Mouse (Mus musculus) telencephalon, adult 2 months (tissue): ENCODE measurements around the gene Zmynd8.

Experiments used
- DNase-seq: peaks from one replicate; pipeline ENCODE4 v3.0.0-alpha.2; 2011; ENCODE audit warnings: low read depth, low spot score

Zmynd8 gene

DNA sequence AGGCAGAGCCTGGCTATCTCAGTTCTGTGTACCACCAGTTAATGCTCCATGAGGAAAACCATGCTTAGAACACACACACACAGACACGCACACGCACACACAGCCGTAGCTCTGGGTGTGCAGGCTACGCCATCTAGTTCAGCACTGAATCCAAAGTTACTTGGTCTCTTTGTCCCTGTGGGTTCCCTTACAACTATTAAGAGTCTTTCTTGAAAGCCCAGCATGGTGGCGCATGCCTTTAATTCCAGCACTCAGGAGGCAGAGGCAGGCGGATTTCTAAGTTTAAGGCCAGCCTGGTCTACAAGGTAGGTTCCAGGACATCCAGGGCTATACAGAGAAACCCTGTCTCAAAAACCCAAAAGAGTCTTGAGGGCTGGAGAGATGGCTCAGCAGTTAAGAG is 38.4 kb downstream of the Zmynd8 start:
- no peak for DNase-seq

DNA sequence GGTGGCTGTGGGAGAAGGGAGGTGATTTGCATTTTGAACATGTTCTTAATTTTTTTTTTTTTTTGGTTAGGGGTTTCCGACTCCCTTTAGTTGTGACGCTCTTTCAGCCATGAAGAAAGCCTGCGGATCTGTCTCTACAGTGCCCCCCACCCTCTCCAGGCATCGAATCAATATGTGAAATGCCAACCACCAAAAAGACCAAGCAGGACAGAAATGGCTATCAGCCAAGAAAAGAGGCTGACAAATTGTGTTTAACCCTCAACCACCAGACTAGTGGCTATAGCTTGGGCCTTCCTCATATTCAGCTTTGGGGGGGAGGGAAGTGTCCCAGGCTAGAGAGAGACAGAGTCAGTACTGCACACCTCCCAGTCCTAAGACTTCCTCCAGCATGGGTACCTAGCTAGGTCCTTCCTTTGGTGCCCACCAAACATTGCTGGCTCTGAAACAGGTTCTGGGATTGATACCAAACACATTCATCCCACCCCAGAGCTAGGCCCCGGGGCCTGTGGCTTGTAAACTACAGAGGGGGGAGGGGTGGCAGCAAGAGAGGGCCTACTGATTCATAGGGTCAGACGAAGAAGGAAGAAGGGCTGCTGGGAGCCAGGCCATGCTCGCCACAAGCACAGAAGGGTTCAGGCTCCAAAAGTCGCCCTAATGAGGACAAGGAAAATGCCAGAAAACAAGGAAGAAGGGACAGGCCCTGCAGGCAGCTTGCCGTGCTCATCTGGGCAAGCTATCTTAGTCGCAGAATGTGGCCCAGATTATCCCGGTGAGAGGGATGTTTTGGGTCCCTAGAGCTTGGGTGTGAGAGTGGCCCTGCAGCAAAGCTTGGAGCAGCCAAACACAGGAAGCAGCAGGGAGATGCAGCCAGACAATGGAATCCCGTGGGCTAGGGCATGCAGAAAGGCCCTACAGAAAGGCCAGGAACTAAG is 40.1 kb downstream of the Zmynd8 start:
- DNase-seq, result no peak

DNA sequence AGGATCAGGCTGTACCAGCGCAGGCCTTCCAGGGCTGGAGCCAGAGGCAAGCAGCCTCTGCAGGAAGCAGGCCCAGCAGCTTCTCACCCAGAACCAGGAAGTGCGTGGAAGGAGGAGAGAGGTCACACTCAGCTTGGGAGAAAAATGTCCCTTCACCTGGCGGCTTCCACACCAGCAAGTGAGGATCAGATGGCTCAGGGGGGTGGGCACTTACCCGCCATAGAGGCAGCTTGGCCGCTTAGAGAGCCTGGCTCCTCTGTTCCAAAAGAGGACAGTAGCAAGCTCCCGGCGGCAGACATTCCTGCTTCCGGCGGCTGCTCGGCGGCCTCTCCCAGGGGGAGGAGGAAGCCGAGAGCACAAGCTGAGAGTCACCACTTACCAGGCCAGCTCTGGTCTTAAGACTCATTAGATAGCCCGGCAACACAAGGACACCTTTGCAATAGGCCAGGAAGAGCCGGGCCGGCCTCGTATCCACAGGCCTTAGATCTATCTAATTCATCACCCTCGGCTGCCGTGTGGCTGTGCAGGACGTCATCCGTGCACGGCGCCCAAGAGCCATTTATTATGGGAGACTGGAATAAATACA is 40.9 kb downstream of the Zmynd8 start:
- no peak for DNase-seq

DNA sequence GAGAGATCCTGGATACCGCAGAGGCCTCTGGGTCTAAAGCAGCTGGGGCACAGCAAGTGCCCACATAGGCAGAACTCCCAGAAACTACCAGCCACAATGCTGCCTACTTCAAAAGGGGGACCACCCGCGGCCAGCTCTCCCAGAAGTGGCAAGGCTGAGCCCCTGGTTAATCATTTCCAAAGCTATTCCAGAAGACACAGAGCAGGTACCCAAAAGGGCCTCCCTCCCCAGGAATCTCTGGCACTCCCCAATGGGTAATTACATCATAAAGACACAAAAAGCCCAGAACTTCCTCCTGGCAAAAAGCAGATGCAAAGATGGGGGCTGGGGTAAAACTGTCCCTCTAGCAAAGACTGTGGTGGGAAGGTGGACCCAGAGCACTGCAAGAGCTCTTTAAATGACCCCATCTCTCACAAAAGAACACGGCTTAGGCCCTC is 41.4 kb downstream of the Zmynd8 start:
- no peak for DNase-seq

DNA sequence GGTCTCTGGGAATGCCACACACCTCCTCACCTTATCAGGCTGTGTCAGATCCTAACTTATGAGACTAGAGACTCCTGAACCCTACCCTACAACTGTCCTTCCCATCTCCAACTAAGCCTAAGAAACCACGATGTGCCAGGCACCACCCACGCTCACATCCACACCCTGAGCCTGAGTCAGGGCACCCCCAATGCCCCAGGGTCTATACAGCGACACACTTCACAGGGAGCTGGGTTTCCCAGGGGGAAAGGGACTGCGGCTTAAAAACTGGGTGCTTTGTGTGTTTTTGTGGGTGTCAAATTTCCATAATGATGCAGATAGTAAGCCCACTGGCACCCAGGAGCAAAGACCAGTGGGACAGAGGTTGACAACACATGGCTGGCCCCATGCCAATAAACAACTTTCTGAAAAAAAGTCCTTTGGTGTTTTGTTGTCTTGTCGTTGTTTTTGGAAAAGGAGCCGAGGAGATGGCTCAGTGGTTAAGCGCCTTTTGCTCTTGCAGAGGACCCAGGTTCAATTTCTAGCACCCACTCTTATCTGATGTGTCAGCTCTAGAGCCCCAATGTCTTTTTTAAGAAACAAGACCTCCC is 42.1 kb downstream of the Zmynd8 start:
- DNase-seq, result no peak

DNA sequence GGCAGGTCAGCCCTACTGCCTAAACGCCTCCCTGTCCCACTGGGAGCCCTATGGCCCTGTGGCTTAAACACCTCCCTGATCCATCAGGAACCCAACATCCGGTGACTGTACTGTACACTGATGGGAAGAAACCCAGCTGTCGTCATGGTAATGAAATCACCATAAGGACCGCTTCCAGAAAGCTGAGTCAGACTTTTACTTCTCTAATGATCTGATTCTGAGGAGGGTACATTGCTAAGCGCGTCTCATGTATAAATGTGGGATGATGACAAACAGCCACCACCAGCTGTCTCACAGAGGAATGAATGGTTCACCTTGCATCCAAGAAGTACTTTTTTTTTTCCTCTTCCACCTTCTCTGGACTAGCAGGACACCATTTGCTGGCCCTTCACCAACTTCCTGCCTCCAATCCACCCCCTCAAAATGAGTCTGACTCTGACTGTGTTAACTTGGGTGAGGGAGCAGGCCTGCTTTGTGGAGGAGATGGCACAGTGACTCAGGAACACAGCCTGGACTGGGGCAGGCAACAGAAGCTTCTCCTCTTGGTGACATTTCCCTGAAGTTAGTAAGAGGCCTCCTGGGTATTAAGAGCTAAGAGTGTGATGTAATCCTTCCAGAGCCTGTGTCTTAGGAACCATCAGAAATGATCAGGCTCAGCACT is 43.0 kb downstream of the Zmynd8 start:
- peak; percentile 91 for DNase-seq

DNA sequence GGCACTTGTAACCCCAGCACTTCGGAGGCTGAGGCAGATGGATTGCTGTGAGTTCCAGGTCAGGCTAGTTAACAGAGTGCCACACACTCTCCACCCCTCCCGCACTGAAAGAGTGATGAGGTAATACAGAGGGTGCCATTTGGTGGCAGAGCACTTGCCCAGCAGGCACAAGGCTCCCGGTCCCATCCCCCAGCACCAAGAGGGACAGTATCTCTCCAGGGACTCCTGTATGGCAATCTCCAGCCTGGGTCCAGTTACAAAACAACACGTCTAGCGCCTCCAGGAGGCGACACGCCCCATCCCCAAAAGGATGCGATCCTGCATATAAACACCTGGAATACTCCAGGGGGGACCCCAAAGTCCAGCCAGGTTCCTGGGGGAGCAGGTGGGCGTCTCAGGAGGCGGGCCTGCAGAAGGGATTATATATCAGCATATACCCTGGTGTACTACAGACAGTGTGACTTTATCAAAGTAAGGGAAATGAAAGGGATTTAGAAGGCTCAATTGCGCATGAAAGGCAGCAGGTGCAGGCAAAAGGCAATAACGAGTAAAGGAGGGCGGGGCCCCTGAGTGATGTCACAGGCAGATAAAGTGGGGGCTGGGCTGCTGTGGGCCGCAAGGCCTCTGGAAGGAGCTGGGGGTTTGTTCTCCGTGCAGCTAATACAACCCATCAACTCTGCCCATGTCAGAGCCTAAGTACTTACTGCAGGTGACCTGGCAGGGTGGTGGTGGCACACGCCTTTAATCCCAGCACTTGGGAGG is 44.4 kb downstream of the Zmynd8 start:
- DNase-seq, result no peak

DNA sequence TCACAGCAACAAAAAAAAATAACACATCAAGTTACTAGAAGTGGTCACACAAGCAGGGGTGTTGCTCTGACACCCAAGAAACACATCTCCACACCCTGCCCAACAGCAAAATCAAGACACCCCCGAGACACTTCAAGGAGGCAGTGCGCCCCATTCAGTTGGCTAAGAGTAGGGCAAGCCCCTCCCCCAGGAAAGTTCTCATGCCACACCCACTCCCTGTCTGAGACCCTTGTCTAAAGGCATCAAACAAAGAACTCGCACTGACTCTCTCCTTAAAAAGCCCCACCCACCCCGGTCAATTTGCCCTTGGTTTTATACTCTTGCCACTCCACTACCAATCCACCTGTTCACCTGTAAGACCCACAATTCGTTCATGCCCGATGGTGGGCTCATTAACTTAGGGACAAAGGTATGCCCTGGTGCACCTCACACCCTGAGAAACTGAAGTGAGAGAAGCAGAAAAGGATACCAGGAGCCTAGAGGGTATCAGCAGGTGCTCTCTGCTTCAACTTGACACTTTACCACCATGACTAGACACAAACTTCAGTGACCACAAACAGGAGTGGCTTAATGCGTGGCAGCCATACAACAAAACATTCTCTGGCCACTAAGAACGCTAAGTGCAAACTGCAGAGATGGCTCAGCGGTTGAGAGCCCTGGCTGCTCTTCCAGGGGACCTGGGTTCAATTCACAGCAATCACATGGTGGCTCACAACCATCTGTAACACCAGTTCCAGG is 45.8 kb downstream of the Zmynd8 start:
- no peak for DNase-seq

DNA sequence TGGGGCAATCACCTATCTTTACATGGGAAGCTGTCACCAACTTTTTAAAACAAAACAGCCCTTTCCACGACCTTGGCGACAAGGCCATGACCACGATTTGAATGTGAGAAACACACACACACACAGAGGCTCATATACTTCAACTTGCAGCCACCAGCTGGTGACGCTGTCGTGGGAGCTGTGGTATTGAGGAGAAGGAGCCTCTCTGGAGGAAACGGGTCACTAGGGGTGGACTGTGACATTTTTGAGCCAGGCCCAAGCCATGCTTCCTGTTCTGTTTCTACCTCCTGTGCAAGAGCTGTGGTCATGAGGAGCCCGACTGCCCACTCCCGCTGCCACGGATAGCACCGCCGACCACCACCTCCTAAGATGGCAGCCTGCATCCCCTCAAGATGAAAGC is 46.4 kb downstream of the Zmynd8 start:
- no peak for DNase-seq

DNA sequence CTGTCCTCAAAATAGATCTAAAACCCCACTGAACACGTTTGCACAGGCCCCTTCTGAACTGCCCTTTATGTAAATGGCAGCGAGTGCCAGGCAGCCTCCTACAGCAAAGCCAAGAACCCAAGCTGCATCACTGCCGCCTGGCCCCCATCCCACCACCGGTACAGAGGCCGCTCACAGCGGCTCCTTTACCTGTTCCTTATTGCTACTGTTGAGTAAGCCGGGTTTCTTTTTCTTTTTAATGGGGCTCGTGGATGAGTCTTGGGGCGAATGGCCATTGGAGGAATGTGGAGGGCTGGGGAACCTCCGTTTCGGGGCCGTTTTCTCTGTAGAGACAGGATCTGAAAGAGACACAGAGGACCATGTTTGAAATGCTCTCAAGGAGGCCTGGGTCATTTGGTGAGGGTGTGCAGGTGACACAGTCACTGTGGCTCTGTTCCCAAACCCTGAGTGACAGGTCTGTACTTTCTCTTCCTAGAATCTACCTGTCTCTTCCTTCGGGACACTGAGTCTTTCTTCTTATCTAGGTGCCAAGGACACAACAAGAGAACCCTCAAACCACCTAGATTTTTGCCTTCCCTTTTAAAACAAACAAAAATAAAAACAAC is 46.9 kb downstream of the Zmynd8 start:
- DNase-seq, result no peak

DNA sequence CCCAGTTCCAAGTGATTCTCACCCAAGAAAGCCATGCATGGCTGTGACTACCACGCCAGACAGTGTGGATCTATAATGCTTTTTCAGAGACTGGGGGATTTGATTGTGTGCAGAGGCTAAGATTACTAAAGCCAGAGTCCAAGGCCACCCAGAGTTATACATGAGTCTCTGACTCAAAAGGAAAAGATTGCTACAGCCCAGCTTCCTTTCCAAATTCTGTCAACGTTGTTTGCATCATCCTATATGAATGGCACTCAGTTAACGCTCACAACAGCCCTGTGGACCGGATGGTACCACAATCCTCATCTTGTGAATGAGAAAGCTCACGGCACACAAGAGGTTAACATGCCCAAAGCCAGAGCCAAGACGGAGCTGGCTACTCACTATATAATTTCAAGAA is 48.0 kb downstream of the Zmynd8 start:
- DNase-seq, result no peak

DNA sequence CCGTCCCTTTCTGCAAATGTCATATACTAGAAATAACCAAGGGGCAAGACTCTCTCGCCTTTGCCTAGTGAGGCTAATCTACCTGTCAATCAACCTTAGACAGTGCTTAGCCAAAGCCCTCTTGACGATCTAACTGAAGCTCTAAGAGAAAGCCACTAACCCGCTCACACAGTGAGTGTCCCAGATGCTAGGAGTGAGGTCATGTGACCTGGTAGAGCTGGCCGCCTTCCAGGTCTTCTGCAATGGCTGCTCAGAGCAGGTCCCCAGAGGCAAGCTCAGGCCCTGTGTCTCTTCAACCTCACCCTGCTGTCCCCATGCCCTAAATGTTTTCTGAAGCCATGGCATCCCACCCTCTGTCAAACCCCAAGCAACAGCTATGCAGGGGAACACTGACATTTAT is 49.7 kb downstream of the Zmynd8 start:
- no peak for DNase-seq

DNA sequence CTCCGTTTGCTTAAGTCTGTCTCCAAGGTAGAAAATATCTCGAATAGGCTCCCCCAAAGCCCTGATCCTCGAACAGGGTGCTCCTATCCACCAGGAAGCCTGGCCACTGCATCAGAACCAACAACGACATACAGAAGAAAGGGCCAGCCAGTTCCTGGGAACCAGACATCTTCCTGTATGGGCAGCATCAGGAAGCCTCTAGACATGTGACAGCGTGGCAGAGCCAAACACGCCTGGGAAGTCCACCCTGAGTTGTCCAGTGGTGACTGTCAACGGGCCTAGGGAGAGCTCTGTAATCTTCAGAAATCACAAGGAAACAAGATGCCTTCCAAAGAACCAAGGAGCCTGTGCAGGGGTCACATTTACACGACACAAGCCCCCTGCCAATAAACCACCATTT is 52.0 kb downstream of the Zmynd8 start:
- DNase-seq, result no peak

DNA sequence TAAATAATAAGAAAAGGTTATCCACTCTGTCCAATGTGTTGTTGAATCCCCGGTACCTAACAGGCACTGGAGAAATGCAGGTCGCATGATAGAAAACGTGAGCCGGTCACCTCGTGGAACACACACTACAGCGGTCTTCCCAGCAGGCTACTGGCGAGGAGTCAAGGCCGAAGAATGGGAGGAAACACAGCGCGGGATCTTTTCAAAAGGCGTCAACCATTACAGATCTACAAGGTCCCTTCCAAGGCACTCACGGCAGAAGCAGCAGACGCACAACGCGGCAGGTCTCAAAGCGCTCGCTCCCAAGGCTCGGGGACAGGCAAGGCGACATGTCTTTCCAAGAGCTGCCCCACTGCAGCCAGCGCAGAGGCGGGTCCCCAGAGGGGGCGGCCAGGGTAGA is 53.3 kb downstream of the Zmynd8 start:
- DNase-seq, result no peak

DNA sequence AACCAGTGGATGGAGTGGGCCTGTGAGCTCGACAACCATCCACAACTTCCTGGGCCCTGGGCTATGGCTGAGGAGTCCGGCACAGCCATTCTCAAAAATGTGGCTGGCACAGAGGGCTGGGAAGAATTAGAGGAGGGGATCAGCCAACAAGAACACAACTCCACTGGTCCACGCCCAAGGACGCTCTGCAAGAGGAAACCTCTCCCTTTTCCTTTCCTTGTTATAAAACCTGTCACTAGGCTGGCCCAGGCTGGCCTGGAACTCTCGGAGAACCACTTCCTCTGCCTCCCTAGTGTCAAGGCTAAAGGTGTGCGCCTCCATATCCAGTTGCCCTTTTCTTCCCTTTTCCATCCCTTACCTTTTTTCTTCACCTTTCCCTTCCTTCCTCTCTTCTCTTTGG is 55.5 kb downstream of the Zmynd8 start:
- no peak for DNase-seq

DNA sequence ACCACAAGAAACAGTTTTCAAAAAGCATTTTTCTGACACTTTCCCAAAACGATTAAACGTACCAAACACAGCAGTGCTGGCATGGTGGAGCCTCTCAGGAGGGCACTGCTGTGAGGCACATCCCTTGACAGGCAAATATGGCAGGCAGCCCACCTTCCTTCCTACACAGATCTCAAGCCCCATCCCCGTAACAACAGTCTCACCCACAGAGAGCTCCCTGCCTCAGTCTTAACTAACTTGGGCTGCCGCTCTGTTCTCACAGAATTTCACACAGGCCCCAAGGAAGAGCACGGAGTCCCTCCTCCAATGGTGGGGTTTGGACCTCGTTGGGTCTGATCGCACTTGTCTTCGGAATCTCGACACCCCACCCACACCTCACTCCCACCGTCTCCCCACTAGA is 56.6 kb downstream of the Zmynd8 start:
- DNase-seq, result no peak

DNA sequence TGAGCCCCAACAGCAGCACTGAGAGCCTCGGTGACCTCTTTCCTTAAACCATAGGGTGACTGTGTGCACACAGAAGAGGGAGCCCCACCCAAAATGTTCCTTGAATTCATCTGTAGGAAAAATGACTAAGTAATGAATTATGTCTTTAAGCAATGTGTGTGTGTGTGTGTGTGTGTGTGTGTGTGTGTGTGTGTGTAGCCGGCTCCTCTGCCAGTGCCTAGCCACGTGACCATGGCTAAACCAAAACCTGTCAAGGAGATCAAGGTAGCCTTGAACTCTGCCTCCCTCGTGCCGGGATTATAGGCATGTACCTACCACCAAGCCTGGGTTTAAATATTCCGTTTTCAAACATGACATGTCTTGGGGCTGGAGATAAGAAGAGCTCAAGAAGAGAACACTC is 57.0 kb downstream of the Zmynd8 start:
- no peak for DNase-seq

DNA sequence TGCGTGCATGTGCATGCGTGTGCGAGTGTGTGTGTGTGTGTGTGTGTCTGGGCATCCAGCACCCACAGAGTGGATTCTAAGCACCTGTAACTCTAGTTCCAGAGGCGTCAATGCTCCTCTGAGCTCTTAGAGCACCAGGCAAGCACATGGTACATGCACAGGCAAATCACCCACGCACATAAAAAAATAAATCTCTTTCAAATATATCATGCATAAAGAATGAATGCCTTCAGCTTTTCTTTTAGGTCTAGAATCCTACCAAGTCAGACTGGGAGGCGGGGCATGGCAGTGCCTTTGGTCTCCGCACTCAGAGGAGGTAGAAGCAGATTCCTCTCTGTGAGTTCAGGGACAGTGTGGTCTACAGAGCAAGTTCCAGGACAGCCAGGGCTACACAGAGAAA is 58.0 kb downstream of the Zmynd8 start:
- no peak for DNase-seq

DNA sequence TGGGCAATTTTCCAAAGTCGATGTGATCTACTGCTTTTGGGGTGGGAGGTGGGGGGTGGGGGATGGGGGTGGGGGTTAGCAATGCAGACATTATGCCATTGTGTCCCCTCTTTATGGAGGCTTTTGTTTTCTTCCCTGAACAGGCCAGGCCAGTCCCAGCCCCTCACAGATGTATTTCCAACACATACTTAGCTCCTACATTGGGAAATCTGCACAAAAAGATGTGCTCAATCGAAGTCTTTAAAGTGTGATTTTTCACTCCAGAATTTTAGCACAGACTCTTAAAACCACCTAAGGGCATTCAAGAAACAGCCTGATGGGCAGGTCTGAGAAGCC is 59.5 kb downstream of the Zmynd8 start:
- no peak for DNase-seq

DNA sequence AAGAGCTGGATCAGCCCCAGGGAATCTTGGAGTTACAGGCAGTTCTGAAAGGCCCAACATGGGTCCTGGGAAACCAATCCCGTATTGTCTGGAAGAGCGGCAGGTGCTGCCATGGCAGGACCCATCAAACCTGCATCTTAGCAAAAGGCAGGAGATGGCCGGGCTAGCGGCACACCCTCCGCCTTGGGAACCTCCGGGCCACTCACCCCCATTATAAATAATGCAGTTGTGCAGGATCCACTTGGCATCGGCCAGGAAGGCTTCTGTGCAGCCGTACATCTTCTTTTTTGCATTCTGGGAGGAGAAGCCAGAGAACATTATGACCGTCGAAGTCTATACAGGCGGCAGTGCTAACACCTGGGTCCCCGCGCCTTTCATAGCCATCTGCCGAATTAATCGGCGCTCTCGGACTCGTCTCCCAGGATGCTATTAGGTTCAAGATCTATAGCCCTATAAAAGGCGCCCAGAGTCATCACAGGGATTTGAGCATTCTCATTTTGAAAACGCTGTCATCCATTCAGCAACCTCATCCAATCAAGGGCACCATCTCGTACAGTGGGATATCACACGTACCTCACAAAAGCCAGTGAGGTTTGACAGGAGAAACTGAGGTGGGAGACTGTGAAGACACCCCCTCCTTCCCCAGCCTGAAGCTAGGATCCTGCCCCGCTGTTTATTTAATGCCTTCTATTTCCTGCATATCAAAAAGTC is 60.1 kb downstream of the Zmynd8 start:
- no peak for DNase-seq
